Mouse (Mus musculus) E14TG2a.4 (cell line): ENCODE data around the gene Inppl1.

ENCODE experiments used
- CTCF ChIP-seq: conservative IDR thresholded peaks from 2 replicates; pipeline ENCODE4 v1.5.1; 2014; ENCODE audit warnings: low read length
- POU5F1 ChIP-seq: IDR thresholded peaks from 2 replicates; pipeline ENCODE4 v1.6.1; 2014; ENCODE audit warnings: low read length, borderline replicate concordance

DNA sequence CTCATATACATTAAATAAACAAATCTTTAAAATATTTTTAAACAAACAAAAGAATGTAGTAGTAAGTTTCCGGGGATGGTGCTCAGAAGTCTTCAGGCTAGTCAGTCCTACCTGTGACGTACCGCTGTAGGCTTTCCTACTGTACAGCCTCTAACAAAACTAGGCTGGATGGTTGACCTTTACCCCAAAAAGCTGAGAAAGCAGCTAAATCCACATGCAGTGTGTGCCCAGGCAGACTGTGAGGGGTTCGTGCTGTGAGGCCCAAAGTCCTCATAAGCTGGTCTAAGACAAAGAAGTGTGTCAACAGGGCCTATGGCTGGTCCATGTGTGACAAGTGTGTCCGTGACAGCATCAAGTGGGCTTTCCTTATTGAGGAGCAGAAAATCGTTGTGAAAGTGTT, 14.8 kb upstream of the Inppl1 start:
- TF ChIP-seq CTCF (no peak), POU5F1 (no peak)
